Mouse (Mus musculus): ENCODE data around the gene Gm43951.

DNA sequence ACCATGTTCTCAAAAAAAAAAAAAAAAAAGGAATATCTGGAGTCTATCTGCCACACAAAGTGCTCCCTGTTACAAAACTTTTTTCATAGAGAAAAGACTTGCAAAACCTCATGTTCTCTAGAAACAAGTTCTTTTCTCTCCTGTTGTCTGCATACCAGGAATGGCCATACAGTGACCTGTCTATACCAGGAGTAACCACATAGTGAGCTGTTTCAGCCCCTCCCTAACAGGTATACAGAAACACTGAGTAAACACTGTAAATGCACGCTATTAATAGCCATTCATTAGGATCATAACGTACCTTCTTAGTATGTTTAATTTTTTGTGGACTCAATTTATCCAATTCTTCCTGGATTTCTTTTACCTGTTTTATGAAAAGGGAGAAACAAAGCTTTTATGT, 12.4 kb downstream of the Gm43951 start:
- TF ChIP-seq CTCF (IDR thresholded peaks at IDR 0.05; ENCODE audit: insufficient read depth, low read length) (no peak), POLR2A (IDR thresholded peaks at IDR 0.05; ENCODE audit: borderline replicate concordance, extremely low read depth, low read depth, low read length) (no peak)
